ENCODE assay signal across 8 mouse cellular contexts in the genomic region with DNA sequence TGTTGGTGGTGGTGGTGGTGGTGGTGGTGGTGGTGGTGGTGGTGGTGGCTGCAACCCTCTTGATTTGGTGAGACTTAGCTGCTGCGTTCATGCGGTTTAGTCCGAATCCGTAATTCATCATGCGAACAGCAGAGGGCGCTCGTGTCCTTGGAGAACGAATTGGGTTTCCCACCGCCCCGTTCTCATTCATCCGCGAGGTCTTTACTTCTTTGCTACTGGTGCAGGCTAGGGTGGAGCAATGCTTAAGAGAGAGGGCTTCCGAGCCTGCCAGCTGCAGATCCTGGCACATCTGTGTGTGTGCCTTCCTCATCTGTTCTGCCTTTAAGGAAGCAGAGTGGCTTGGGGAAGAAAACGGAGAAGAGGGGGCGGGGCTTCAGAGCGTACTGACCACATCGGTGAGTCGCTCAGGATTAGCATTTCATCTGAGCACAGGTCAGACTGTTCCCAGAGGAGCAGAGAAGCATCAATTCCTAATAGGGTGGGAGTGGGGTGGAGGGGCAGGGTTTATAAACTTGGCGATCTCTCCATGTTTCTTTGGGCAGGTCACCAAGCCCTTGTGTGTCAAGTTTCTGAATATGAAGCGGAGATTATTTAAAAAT.
DNase-seq lines count a peak whose midpoint lies in the region; ATAC-seq lines count a peak whose summit lies in the region.

No protein-coding gene starts in this region.

- 0 out of 2 replicates have a peak, but pooled peaks cover 3% of the 10 kb centered on the region for H3K27me3 ChIP-seq in hindbrain, embryonic 12.5 days

- H3K27ac ChIP-seq in hindbrain, embryonic 12.5 days: 0 out of 2 replicates have a peak overlapping the region, but pooled peaks have one; percentile 37

- peak; percentile 5 for DNase-seq in MEL-GATA-1-ER (ENCODE audit: extremely low read depth, low read depth)
- peak; percentile 76 to 88 for DNase-seq in cerebellum, adult 18-20 months
- DNase-seq in layer of hippocampus, postnatal 14 days (ENCODE audit: low spot score in 2 of 2): peak; percentile 93
- DNase-seq in lung, postnatal 14 days: peak; percentile 85
- peak; percentile 90 for DNase-seq in retina, postnatal 1 day
- peak; percentile 92 for DNase-seq in thymus, postnatal 4 days

- 6% methylated on average over 20 of the region's 20 CpGs for WGBS in hindbrain, embryonic 12.5 days

- H3K4me1 ChIP-seq in hindbrain, embryonic 12.5 days: peaks cover 15% of the 10 kb centered on the region

- no peaks in the 10 kb centered on the region for H3K36me3 ChIP-seq in hindbrain, embryonic 12.5 days

- H3K9ac ChIP-seq in hindbrain, embryonic 12.5 days: peak overlapping the region; percentile 39; the same call in 1 of the 2 replicates

- ATAC-seq in frontal cortex, adult (ENCODE audit: low TSS enrichment): peak; percentile 51; the same call in 1 of the 2 replicates
- peak; percentile 71 for ATAC-seq in hindbrain, embryonic 12.5 days (ENCODE audit: low FRiP score)

- peak overlapping the region; percentile 66 for H3K4me2 ChIP-seq in hindbrain, embryonic 12.5 days (replicated peaks)

- peak overlapping the region; percentile 34 for H3K4me3 ChIP-seq in hindbrain, embryonic 12.5 days

- H3K9me3 ChIP-seq in hindbrain, embryonic 12.5 days (replicated peaks): no peaks in the 10 kb centered on the region

Comparison
In these comparisons a context has a peak if more than half of its experiments do, and no peak if none do; other contexts are left out.
1. Peak in every context shown above with its lines: DNase-seq, ATAC-seq, H3K4me3 ChIP-seq and H3K27ac ChIP-seq.
2. DNase-seq: peak in every context shown above with its lines; median percentile 93 in layer of hippocampus, postnatal 14 days; 92 in thymus, postnatal 4 days; 90 in retina, postnatal 1 day; 85 in lung, postnatal 14 days; 82 in cerebellum, adult 18-20 months; 5 in MEL-GATA-1-ER.